Mouse (Mus musculus) skeletal muscle tissue, postnatal 0 days (tissue): ENCODE measurements around the gene Zfp735. TPM values are rescaled to one million over a fixed set of nuclear protein-coding genes. Genes with fewer than 3 reads are reported as not detected.

Experiments
- polyA plus RNA-seq: library from polyadenylated mRNA; unstranded; fragments of >200 nt; fragmentation: Nextera tagmentation; extraction: Ambion mirVana; gene quantifications from 2 replicates; pipeline ENCODE4 v1.2.1, GENCODE M21; 2015

Gene Zfp735
- polyA plus RNA-seq: not detected in 2 replicates

DNA sequence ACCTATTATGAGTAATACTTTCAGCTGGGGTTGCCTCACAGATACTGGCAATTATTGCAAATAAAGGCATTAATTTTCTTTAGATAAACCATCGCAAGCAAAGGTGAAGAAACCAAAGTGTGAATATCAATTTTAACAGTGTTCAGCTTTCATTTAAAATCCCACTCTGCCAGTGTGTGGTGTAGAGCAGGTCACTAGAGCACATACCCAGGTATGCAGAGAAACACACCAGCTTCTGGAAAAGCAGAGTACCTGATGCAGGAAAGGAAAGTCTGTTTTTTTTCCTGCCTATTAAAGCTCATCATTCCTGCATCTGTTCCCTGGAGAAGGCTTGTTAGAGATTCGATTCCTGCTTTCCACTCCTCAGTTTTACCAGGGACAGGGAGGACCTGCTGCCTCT is at the start of gene Zfp735:
Zfp735 (plus strand) TSS at position 301 of the 400 bp plus-strand sequence.

Other genes with a start within 250 kb of the Zfp735 start
- not detected in 2 replicates for gene Olfr380, start 231.3 kb upstream of the Zfp735 start, polyA plus RNA-seq
- not detected in 2 replicates for gene Olfr381, start 197.2 kb upstream of the Zfp735 start, polyA plus RNA-seq
- not detected in 2 replicates for gene Olfr382, start 171.6 kb upstream of the Zfp735 start, polyA plus RNA-seq
- gene Olfr385, start 95.8 kb upstream of the Zfp735 start, polyA plus RNA-seq: not detected in 2 replicates
- gene Olfr384, start 90.2 kb upstream of the Zfp735 start, polyA plus RNA-seq: not detected in 2 replicates
- gene Olfr389, start 91.9 kb downstream of the Zfp735 start, polyA plus RNA-seq: not detected in 2 replicates
- not detected in 2 replicates for gene Olfr390, start 94.2 kb downstream of the Zfp735 start, polyA plus RNA-seq
- gene Olfr391-ps, start 114.3 kb downstream of the Zfp735 start, polyA plus RNA-seq: not detected in 2 replicates
- gene Olfr392, start 128.3 kb downstream of the Zfp735 start, polyA plus RNA-seq: not detected in 2 replicates
- gene Olfr393, start 162.7 kb downstream of the Zfp735 start, polyA plus RNA-seq: not detected in 2 replicates
- gene Olfr394, start 202.0 kb downstream of the Zfp735 start, polyA plus RNA-seq: not detected in 2 replicates
- not detected in 2 replicates for gene Olfr395, start 220.5 kb downstream of the Zfp735 start, polyA plus RNA-seq
- gene Olfr23, start 247.9 kb downstream of the Zfp735 start, polyA plus RNA-seq: not detected in 2 replicates